In genomic region chr12:17253069-17253468, GRCm38 (mm10) we compare ENCODE assay signal across 8 mouse cellular contexts. TPM values are rescaled to one million over a fixed set of nuclear protein-coding genes. Genes with fewer than 3 reads are reported as not detected.
DNase-seq lines count a peak whose midpoint lies in the region; ATAC-seq lines count a peak whose summit lies in the region.

No protein-coding gene starts in this region.

- H3K9ac ChIP-seq in intestine, embryonic 15.5 days = no peak overlapping the region
- H3K9ac ChIP-seq in midbrain, embryonic 14.5 days (replicated peaks; ENCODE audit: low read length) = no peak overlapping the region; the same call in 1 of the 2 replicates

- peak; percentile 60 for ATAC-seq in intestine, embryonic 15.5 days
- peak; percentile 68 for ATAC-seq in midbrain, embryonic 14.5 days (ENCODE audit: low FRiP score, low TSS enrichment)

- peak overlapping the region; percentile 46 for H3K4me2 ChIP-seq in intestine, embryonic 15.5 days (replicated peaks)
- H3K4me2 ChIP-seq in midbrain, embryonic 14.5 days (ENCODE audit: low read length) = peak overlapping the region; percentile 51

- H3K9me3 ChIP-seq in intestine, embryonic 15.5 days = no peaks in the 10 kb centered on the region
- no peaks in the 10 kb centered on the region for H3K9me3 ChIP-seq in midbrain, embryonic 14.5 days (ENCODE audit: control insufficient read depth, low read length)

- intact Hi-C loops in gastrocnemius, postnatal 14 days (cut with DNase I; ENCODE audit: low total_unique reads) = loop anchor here (10.0 kb wide), 1 partner anchor 448 kb away; the partner anchor contains the start of gene Greb1
- intact Hi-C loops in left cerebral cortex, postnatal 36 days (cut with DNase I) = no loop called here

- H3K27me3 ChIP-seq in intestine, embryonic 15.5 days (replicated peaks) = peaks cover 5% of the 10 kb centered on the region; the same call in 1 of the 2 replicates
- no peaks in the 10 kb centered on the region; the same call in 1 of the 2 replicates for H3K27me3 ChIP-seq in midbrain, embryonic 14.5 days (ENCODE audit: control insufficient read depth, insufficient read depth, low read length)

- 12% methylated on average over 9 of the region's 9 CpGs for WGBS in intestine, embryonic 15.5 days
- WGBS in midbrain, embryonic 14.5 days = 9% methylated on average over 9 of the region's 9 CpGs

- H3K27ac ChIP-seq in intestine, embryonic 15.5 days = no peak overlapping the region
- no peak overlapping the region for H3K27ac ChIP-seq in midbrain, embryonic 14.5 days (replicated peaks; ENCODE audit: low read depth, low read length)

- no peak overlapping the region for H3K4me3 ChIP-seq in intestine, embryonic 15.5 days (replicated peaks)
- peak overlapping the region; percentile 17; the same call in 1 of the 2 replicates for H3K4me3 ChIP-seq in midbrain, embryonic 14.5 days (replicated peaks; ENCODE audit: low read depth, low read length)

- no peaks in the 10 kb centered on the region for H3K36me3 ChIP-seq in intestine, embryonic 15.5 days
- H3K36me3 ChIP-seq in midbrain, embryonic 14.5 days (ENCODE audit: control insufficient read depth, insufficient read depth, low read length) = no peaks in the 10 kb centered on the region

- no peaks in the 10 kb centered on the region for H3K4me1 ChIP-seq in intestine, embryonic 15.5 days (replicated peaks)
- peaks cover 4% of the 10 kb centered on the region; the same call in 1 of the 2 replicates for H3K4me1 ChIP-seq in midbrain, embryonic 14.5 days (ENCODE audit: control insufficient read depth, insufficient read depth, low read length)

- DNase-seq in 3T3-L1 (ENCODE audit: low read depth, low spot score) = peak; percentile 37
- DNase-seq in adipocyte (ENCODE audit: low spot score) = peak; percentile 55
- peak; percentile 79 for DNase-seq in embryo, embryonic 10 days (ENCODE audit: low spot score)
- peak; percentile 54 for DNase-seq in gastrocnemius, postnatal 14 days
- DNase-seq in left cerebral cortex, postnatal 36 days (ENCODE audit: low spot score in 2 of 2) = peak; percentile 65 to 66
- DNase-seq in midbrain, embryonic 14.5 days = peak; percentile 89
- DNase-seq in spleen, postnatal 36 days (ENCODE audit: low spot score in 2 of 2) = peak; percentile 44 to 45

RNA-seq across cellular contexts. Expression of gene Pdia6, which starts 13.3 kb away (rescaled TPM):
- 10 to 100 TPM; 55.3 to 68.7 TPM for total RNA-seq in gastrocnemius, postnatal 14 days (2021)
- 635 TPM in 2 replicates for polyA plus RNA-seq in intestine, embryonic 15.5 days (2015; fragmentation: Nextera tagmentation; extraction: Ambion mirVana)
- total RNA-seq in left cerebral cortex, postnatal 36 days (2021) = 100 to 1,000 TPM; 104 to 150 TPM
- polyA plus RNA-seq in midbrain, embryonic 14.5 days (2014; fragmentation: Nextera tagmentation; extraction: Ambion mirVana) = 223 and 282 TPM in 2 replicates

Comparison
In these comparisons a context has a peak if more than half of its experiments do, and no peak if none do; other contexts are left out.
1. DNase-seq: peak in every context shown above with its lines; median percentile 89 in midbrain, embryonic 14.5 days; 79 in embryo, embryonic 10 days; 66 in left cerebral cortex, postnatal 36 days; 55 in adipocyte; 54 in gastrocnemius, postnatal 14 days; 44 in spleen, postnatal 36 days; 37 in 3T3-L1.